Comparison of ENCODE assay signal across 19 mouse cellular contexts in the genomic region with DNA sequence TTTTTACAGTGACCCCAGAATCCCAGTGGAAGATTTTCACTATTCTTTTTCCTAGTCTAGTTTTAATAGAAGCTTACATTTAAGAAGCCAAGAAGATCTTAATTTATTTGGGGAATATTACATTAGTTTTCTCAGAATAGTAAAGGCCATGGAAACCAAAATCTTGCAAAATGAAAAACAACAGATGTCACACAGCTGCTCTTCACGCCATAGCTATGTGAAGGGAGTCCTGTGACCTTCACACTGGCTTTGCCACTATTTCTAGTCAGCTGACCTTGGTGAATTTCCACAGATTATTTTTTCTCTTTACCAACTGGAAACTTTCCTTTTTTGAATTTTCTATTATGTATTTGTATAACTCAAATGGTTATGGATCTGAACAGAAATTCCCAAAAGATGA.
DNase-seq lines count a peak whose midpoint lies in the region; TF ChIP-seq lines count a peak whose summit lies in the region.
"Had no signal": no experiment of that assay in that cellular context is flagged by ENCODE, and none has a peak within 500 bp of the region (broad histone marks: within the 10 kb centered on the region; RNA-seq: fewer than 3 reads in every experiment).

No protein-coding gene starts in this region.

- DNase-seq in gastrocnemius, adult 18-20 months (ENCODE audit: low spot score) = peak; percentile 1
- DNase-seq in gastrocnemius, postnatal 14 days = no peak
- peak; percentile 36 to 37 for DNase-seq in heart, adult 9 months (ENCODE audit: low spot score in 2 of 2)
- no peak for DNase-seq in heart, postnatal 4 days
- peak; percentile 10 for DNase-seq in lung, postnatal 36 days
- DNase-seq in lung, adult 2 months = no peak
- DNase-seq in skeletal muscle tissue, adult 2 months (ENCODE audit: low read depth, low spot score) = peak; percentile 37
- no peak for DNase-seq in thymus, postnatal 36 days
- DNase-seq: cerebellum, adult 9-10 months; gastrocnemius, postnatal 36 days; layer of hippocampus, adult 9-11 months; left cerebral cortex, postnatal 4 days; lung, postnatal 10 days; thymus, postnatal 14 days had no signal

- no peak for TF ChIP-seq POLR2A in lung, adult 2 months (IDR thresholded peaks at IDR 0.05; ENCODE audit: borderline replicate concordance, extremely low read depth, low read depth, low read length)

- H3K4me1 ChIP-seq in lung, adult 2 months (ENCODE audit: control insufficient read depth, insufficient read depth, low read length) = no peaks in the 10 kb centered on the region
- H3K4me1 ChIP-seq: forebrain, embryonic 15.5 days; heart, embryonic 15.5 days; midbrain, embryonic 13.5 days; neural tube, embryonic 12.5 days had no signal

- H3K4me3 ChIP-seq in lung, adult 2 months (replicated peaks; ENCODE audit: extremely low read depth, low read depth, low read length) = no peak overlapping the region
- H3K4me3 ChIP-seq: forebrain, embryonic 15.5 days; heart, embryonic 15.5 days; left cerebral cortex, adult 2 months; midbrain, embryonic 13.5 days; neural tube, embryonic 12.5 days had no signal

- TF ChIP-seq CTCF in lung, adult 2 months (IDR thresholded peaks at IDR 0.05; ENCODE audit: insufficient read depth, low read length) = no peak

- intact Hi-C loops in gastrocnemius, postnatal 14 days (cut with DNase I; ENCODE audit: low total_unique reads) = no loop called here

- WGBS in lung, adult 2 months = 62% methylated on average over 1 of the region's 1 CpGs

Comparison
In these comparisons a context has a peak if more than half of its experiments do, and no peak if none do; other contexts are left out.
1. DNase-seq: peak in gastrocnemius, adult 18-20 months (single experiment), heart, adult 9 months (2 of 2), lung, postnatal 36 days (single experiment) and skeletal muscle tissue, adult 2 months (single experiment); none in gastrocnemius, postnatal 14 days (single experiment), heart, postnatal 4 days (single experiment), lung, adult 2 months (single experiment) and thymus, postnatal 36 days (0 of 2).